Mouse (Mus musculus) cortical plate, adult 2 months (tissue): Measurements from ENCODE around the gene Hyal1. TPM values are rescaled to one million over a fixed set of nuclear protein-coding genes. Genes with fewer than 3 reads are reported as not detected.
A peak's percentile ranks its signal among the peaks of the same experiment; 100 is the strongest.

Experiments used
- H3K27ac ChIP-seq: fragments of 200-500 bp; 2 replicates; pipeline ENCODE4 v1.5.1; 2012; ENCODE audit warnings: low read length, control low read depth, inconsistent platforms; ENCODE audit not compliant: insufficient read depth
- H3K4me1 ChIP-seq: fragments of 200-500 bp; 2 replicates; pipeline ENCODE4 v1.6.1; 2011; ENCODE audit warnings: low read length; ENCODE audit not compliant: control insufficient read depth, insufficient read depth
- H3K4me3 ChIP-seq: fragments of 200-500 bp; 2 replicates; pipeline ENCODE4 v1.5.1; 2011; ENCODE audit warnings: mild to moderate bottlenecking, low read length, control low read depth; ENCODE audit not compliant: insufficient read depth
- CTCF ChIP-seq: fragments of 200-500 bp; IDR thresholded peaks from 2 replicates; pipeline ENCODE4 v1.5.1; 2011; ENCODE audit warnings: mild to moderate bottlenecking, control low read depth, low read length; ENCODE audit not compliant: insufficient read depth; ENCODE audit errors: extremely low read depth
- POLR2A ChIP-seq: fragments of 200-500 bp; IDR thresholded peaks from 2 replicates; pipeline ENCODE4 v1.6.1; 2011; ENCODE audit warnings: mild to moderate bottlenecking, low read length, control low read depth; ENCODE audit not compliant: insufficient read depth; ENCODE audit errors: extremely low read depth
- polyA plus RNA-seq: library from polyadenylated mRNA; depleted of rRNA; stranded (reverse); fragments of >200 nt; gene quantifications from 2 replicates; pipeline ENCODE4 v1.2.3, GENCODE M21; 2012

Hyal1 gene
- polyA plus RNA-seq, 1 experiment, result 5.7 TPM

GRCm38 (mm10) chr9:107549297-107550074 lies 27.2 kb upstream of the Hyal1 start:
- Histone ChIP-seq H3K27ac (no peak overlapping the region), H3K4me3 (no peak overlapping the region), H3K4me1 (peaks cover 1% of the 10 kb centered on the region; the same call in 1 of the 2 replicates)
- TF ChIP-seq CTCF, result no peak
- TF ChIP-seq POLR2A, result no peak

DNA sequence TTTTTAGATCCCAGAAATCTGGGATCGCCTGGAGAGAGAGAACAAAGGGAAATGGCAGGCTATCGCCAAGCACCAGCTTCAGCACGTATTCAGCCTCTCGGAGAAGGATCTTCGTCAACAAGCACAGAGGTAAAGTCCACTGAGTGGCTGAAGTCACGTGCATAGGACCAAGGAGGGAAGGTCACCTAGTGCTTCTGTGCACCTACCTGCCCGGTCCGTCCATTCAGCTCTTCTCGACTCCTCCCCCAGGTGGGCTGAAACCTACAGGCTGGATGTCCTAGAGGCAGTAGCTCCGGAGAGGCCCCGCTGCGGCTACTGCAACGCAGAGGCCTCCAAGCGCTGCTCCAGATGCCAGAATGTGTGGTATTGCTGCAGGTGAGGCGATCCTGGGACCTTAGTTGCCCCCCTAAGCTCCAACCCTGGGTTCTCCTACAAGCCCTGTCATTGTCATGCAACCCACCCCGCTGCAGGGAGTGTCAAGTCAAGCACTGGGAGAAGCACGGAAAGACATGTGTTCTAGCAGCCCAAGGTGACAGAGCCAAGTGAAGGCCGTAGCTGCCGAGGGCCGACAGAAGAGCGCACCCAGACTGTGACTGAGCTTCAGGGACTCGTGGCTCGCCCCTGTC lies 26.1 kb upstream of the Hyal1 start:
- peaks cover 1% of the 10 kb centered on the region; the same call in 1 of the 2 replicates for H3K4me1 ChIP-seq
- no peak for TF ChIP-seq CTCF
- TF ChIP-seq POLR2A, result no peak
- H3K4me3 ChIP-seq, result no peak overlapping the region
- H3K27ac ChIP-seq, result no peak overlapping the region

DNA sequence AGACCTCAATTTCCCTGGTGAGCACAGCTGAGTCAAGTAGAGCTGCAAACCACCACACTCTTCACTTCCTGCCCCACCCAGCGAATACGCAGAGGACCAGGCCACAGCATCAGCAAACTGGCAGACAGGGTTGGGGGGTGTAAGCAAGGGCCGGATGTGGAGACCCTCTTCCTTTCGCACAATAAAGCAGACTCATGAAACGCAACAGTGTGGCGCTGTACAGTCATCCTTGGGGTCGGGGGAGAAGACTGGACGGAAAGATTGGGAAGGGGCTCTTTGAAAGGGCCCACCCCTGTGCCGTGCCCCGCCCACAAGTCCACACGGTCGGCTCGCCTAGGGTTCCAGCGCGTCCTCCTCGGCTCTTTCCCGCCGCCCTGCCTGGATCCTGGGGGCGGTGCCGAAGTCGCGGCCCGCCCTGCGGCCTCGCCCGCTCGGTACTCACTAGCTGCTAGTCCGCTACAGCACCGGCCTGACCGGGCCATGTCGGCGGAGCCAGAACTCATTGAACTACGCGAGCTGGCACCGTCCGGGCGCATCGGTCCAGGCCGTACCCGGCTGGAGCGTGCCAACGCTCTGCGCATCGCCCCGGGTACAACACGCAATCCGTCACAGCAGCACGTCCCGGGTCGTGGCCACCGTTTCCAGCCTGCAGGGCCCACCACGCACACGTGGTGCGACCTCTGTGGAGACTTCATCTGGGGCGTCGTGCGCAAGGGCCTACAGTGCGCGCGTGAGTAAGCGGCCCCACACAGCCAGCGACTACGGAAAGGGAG lies 25.4 kb upstream of the Hyal1 start, which contains the start of gene Rassf1:
Gene Rassf1, plus strand, starts transcription at position 439 of the 773 bp plus-strand sequence.
- TF ChIP-seq CTCF (no peak), POLR2A (no peak)
- Histone ChIP-seq H3K27ac (no peak within 1 kb of the TSS), H3K4me1 (peaks cover 1% of the 10 kb centered on the region; the same call in 1 of the 2 replicates), H3K4me3 (peak within 1 kb of the TSS; percentile 6; the same call in 1 of the 2 replicates)

- H3K27ac ChIP-seq, result no peak overlapping the region
- H3K4me3 ChIP-seq, result peak overlapping the region; percentile 6; the same call in 1 of the 2 replicates
- TF ChIP-seq CTCF, result no peak
- no peak for TF ChIP-seq POLR2A
- peaks cover 1% of the 10 kb centered on the region; the same call in 1 of the 2 replicates for H3K4me1 ChIP-seq
These were observed 24.8 kb upstream of the Hyal1 start for GRCm38 (mm10) chr9:107551890-107552355.

GRCm38 (mm10) chr9:107552690-107553393 lies 23.9 kb upstream of the Hyal1 start:
- Histone ChIP-seq H3K27ac (no peak overlapping the region), H3K4me3 (no peak overlapping the region), H3K4me1 (peaks cover 1% of the 10 kb centered on the region; the same call in 1 of the 2 replicates)
- TF ChIP-seq POLR2A (no peak), CTCF (no peak)

DNA sequence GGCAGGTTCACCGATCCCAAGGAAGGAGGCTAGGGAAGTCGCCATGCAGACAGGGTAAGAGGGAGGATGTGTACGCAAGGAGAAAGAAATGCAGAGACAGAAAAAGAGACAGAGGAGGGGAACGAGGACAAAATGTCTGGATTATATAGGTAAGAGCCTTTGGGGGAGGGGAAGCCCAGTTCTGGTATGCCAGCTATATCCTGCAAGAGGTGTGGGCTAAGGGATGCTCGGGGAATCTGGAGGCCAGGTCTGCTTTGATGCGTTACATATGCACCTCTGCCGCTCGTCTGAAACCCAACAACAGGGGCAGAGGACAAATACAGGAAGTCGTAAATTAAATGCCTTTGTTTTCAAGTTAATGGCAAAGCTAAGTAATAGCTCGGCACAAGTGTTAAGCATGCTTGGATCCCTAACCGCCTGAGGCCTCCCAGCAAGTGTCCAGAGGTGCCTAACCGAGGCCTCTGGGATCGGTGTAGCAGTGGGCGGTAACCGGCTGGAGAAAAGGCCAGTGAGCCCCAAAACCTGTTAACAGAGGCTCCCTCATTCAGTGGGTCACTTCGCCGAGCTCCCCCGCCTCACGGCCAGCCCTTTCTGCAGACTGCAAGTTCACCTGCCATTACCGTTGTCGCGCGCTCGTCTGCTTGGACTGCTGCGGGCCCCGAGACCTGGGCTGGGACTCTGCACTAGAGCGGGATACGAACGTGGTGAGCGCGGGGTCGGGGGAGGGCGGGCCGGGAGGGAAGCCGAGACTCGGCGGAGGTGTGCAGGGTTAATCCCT lies 23.0 kb upstream of the Hyal1 start:
- TF ChIP-seq POLR2A, result no peak
- TF ChIP-seq CTCF, result no peak
- Histone ChIP-seq H3K4me1 (peaks cover 1% of the 10 kb centered on the region; the same call in 1 of the 2 replicates), H3K4me3 (peak overlapping the region; percentile 66), H3K27ac (no peak overlapping the region)

DNA sequence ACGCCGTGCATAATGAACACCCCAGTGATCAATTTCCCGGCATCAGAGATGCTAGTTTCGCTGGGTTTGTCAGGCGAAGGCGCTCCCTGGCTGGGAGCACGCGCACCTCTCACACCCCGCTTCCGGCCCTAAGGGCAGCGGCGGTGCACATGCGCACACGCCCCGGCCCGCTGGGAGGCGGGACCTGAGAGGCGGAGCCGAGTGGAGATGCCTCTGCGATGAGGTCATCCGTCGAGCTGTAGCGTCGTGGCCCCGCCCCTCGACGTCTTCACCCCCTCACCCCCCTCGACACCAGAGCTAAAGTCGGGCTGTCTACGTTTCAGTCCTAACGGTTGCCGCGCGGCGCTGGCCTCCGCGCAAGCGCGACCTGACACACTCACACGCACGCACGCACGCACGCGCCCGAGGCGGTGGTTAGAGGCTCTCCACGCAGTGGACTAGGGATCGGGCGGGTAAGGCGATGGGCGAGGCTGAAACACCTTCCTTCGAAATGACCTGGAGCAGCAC lies 22.4 kb upstream of the Hyal1 start:
- H3K4me3 ChIP-seq, result peak overlapping the region; percentile 66
- H3K27ac ChIP-seq, result peak overlapping the region; percentile 61
- H3K4me1 ChIP-seq, result peaks cover 1% of the 10 kb centered on the region; the same call in 1 of the 2 replicates
- no peak for TF ChIP-seq CTCF
- peak; percentile 90 for TF ChIP-seq POLR2A

DNA sequence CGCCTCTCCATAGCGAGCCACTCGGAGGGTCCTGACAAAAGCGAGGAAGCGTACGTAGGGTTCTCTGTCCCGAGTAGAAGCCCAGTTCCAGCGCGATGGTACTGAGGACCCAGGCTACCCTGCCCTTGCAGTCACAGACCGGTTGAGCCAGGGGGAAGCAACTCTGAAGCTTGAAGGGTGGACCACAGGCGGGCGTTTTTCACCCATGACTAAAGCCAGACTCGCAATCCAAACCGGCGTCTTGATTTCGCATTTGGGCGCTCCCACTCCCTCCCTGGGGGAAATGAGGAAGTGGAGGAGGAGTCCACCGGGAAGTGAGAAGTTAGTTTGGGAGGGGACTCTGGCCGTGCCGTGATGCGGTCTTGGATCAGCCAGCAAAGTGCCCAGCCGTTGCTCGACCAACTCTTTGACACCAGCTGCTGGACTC lies 21.7 kb upstream of the Hyal1 start:
- peak overlapping the region; percentile 61; the same call in 1 of the 2 replicates for H3K27ac ChIP-seq
- TF ChIP-seq CTCF (no peak), POLR2A (no peak)
- H3K4me3 ChIP-seq, result peak overlapping the region; percentile 66
- H3K4me1 ChIP-seq, result peaks cover 1% of the 10 kb centered on the region; the same call in 1 of the 2 replicates
